In genomic region chr10:41004044-41004689, GRCm38 (mm10) we compare ENCODE assay signal across 9 mouse cellular contexts.
DNase-seq lines count a peak whose midpoint lies in the region; ATAC-seq and TF ChIP-seq lines count a peak whose summit lies in the region.
"Had no signal": no experiment of that assay in that cellular context is flagged by ENCODE, and none has a peak within 500 bp of the region (broad histone marks: within the 10 kb centered on the region; RNA-seq: fewer than 3 reads in every experiment).

No protein-coding gene starts in this region.

- no peaks in the 10 kb centered on the region for H3K27me3 ChIP-seq in forebrain, embryonic 16.5 days (replicated peaks; ENCODE audit: control insufficient read depth, insufficient read depth, low read length)
- H3K27me3 ChIP-seq in hindbrain, embryonic 11.5 days (ENCODE audit: control insufficient read depth, insufficient read depth, low read length) = no peaks in the 10 kb centered on the region

- peak; percentile 80 for TF ChIP-seq CTCF in lung, adult 2 months (IDR thresholded peaks at IDR 0.05; ENCODE audit: insufficient read depth, low read length)

- WGBS in forebrain, embryonic 16.5 days = 31% methylated on average over 7 of the region's 7 CpGs
- WGBS in hindbrain, embryonic 11.5 days = 29% methylated on average over 7 of the region's 7 CpGs
- WGBS in lung, adult 2 months = 27% methylated on average over 7 of the region's 7 CpGs

- no peaks in the 10 kb centered on the region for H3K36me3 ChIP-seq in forebrain, embryonic 16.5 days (ENCODE audit: control insufficient read depth, insufficient read depth)
- no peaks in the 10 kb centered on the region for H3K36me3 ChIP-seq in hindbrain, embryonic 11.5 days (ENCODE audit: control insufficient read depth, insufficient read depth, low read length)

- no peak overlapping the region for H3K9ac ChIP-seq in forebrain, embryonic 16.5 days (replicated peaks; ENCODE audit: low read depth, low read length)
- H3K9ac ChIP-seq in hindbrain, embryonic 11.5 days (ENCODE audit: low read depth, low read length) = no peak overlapping the region

- DNase-seq in MEL-GATA-1-ER (ENCODE audit: extremely low read depth, low read depth) = peak; percentile 75
- DNase-seq in cerebellum, adult 18-20 months = peak; percentile 74 to 86
- peak; percentile 86 for DNase-seq in hindbrain, embryonic 11.5 days (ENCODE audit: low spot score)
- DNase-seq in layer of hippocampus, adult 8-10 months (ENCODE audit: low spot score in 2 of 2) = peak; percentile 69 to 70
- peak; percentile 40 for DNase-seq in lung, adult 2 months
- DNase-seq in retina, adult 2 months (ENCODE audit: low read depth, low spot score) = peak; percentile 84
- peak; percentile 54 for DNase-seq in thymus, postnatal 4 days

- no peak for TF ChIP-seq POLR2A in lung, adult 2 months (IDR thresholded peaks at IDR 0.05; ENCODE audit: borderline replicate concordance, extremely low read depth, low read depth, low read length)

- H3K9me3 ChIP-seq in forebrain, embryonic 16.5 days (ENCODE audit: control insufficient read depth, low read length) = no peaks in the 10 kb centered on the region
- no peaks in the 10 kb centered on the region for H3K9me3 ChIP-seq in hindbrain, embryonic 11.5 days (ENCODE audit: control insufficient read depth, low read length)

- no peak overlapping the region for H3K4me3 ChIP-seq in forebrain, embryonic 16.5 days (replicated peaks; ENCODE audit: low read length)
- no peak overlapping the region for H3K4me3 ChIP-seq in hindbrain, embryonic 11.5 days (ENCODE audit: low read depth, low read length)
- H3K4me3 ChIP-seq in lung, adult 2 months (replicated peaks; ENCODE audit: extremely low read depth, low read depth, low read length) = no peak overlapping the region

- no peak overlapping the region for H3K4me2 ChIP-seq in forebrain, embryonic 16.5 days (ENCODE audit: low read length)
- H3K4me2 ChIP-seq in hindbrain, embryonic 11.5 days (replicated peaks; ENCODE audit: low read depth, low read length) = no peak overlapping the region

- peak; percentile 96 for ATAC-seq in forebrain, embryonic 16.5 days
- peak; percentile 86 for ATAC-seq in hindbrain, embryonic 11.5 days (ENCODE audit: low FRiP score)

- no peak overlapping the region for H3K27ac ChIP-seq in forebrain, embryonic 16.5 days (ENCODE audit: low read length)
- no peak overlapping the region for H3K27ac ChIP-seq in hindbrain, embryonic 11.5 days (ENCODE audit: low read depth, low read length)
- H3K27ac ChIP-seq: macrophage had no signal

- no peaks in the 10 kb centered on the region for H3K4me1 ChIP-seq in forebrain, embryonic 16.5 days (replicated peaks; ENCODE audit: control insufficient read depth, insufficient read depth, low read length)
- H3K4me1 ChIP-seq in hindbrain, embryonic 11.5 days (replicated peaks; ENCODE audit: control insufficient read depth, insufficient read depth, low read length) = no peaks in the 10 kb centered on the region
- H3K4me1 ChIP-seq in lung, adult 2 months (ENCODE audit: control insufficient read depth, insufficient read depth, low read length) = no peaks in the 10 kb centered on the region
